Mouse (Mus musculus): ENCODE measurements around the gene Slco1a6.
"Not testable (repeated sequence)": the region's sequence is repeated elsewhere in the genome, so short reads cannot be mapped to it uniquely, and the experiment has no call there.

Slco1a6 gene

DNA sequence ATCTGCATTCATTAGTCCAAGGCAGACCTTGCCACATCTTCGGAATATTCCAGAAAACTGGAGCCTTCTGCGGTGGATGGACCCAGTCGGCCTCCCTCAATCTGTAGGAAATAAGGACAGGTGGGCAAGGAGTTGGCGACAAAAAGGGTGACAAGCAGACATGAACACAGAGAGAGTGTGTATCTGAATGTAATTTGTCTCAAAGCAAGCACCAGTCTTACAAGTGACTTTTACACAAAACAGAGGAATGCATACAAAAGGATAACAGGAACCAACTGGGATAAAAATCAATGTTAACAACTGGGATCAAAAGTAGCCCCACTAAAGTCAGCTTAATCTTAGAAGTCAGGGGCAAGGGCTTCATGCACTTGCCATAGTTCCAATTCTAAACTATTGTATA lies at the start of gene Slco1a6:
Gene Slco1a6, minus strand, starts transcription at position 101 of the 400 bp plus-strand sequence.
- no peak for ATAC-seq (ENCODE audit: insufficient number of reproducible peaks, low FRiP score, low TSS enrichment)

DNA sequence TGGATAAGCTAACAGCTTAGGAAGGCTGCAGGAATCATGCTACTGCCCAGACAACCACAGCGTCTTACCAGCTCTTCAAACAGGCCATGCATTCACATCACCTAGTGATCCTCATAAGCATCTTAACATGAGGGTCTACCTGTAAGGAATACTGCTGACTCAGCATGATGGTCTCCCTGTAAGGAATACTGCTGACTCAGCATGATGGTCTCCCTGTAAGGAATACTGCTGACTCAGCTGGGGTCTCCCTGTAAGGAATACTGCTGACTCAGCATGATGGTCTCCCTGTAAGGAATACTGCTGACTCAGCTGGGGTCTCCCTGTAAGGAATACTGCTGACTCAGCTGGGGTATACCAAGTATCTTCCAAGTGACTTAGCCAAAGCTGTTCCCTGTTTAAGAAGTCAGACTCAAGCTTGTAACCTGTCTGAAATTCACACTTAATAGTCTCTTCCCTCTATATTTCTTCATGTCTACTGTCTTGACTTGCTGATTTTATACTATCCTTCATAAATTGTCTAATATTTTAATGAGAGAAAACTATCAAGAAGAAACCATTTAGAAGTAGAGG lies 42.5 kb upstream of the Slco1a6 start:
- not testable (repeated sequence) for ATAC-seq (ENCODE audit: insufficient number of reproducible peaks, low FRiP score, low TSS enrichment)

GRCm38 (mm10) chr6:142245065-142245464 lies 36.7 kb upstream of the Slco1a6 start:
- no peak for ATAC-seq (ENCODE audit: insufficient number of reproducible peaks, low FRiP score, low TSS enrichment)

DNA sequence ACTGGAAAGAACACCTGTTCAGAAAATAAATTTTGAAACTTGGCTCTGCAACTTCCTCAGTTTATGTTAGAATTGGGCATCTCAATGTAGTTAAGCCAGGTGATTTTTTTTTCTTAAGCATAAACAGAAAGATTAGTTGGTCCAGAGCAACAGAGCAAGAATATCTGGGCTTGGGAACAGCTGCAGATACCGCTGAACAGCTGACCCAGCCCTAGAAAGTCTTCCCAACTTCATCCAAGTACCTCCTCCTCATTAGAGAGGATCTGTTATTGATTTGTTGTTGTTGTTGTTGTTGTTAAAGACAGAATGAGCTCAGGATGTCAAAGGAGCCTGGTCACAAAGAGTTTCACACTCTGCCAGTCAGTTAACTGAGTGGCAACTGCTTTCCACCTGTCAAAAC lies 31.1 kb upstream of the Slco1a6 start:
- ATAC-seq (ENCODE audit: insufficient number of reproducible peaks, low FRiP score, low TSS enrichment) = no peak

- no peak for ATAC-seq (ENCODE audit: insufficient number of reproducible peaks, low FRiP score, low TSS enrichment)
These were observed 11.8 kb upstream of the Slco1a6 start for GRCm38 (mm10) chr6:142220138-142220537.

DNA sequence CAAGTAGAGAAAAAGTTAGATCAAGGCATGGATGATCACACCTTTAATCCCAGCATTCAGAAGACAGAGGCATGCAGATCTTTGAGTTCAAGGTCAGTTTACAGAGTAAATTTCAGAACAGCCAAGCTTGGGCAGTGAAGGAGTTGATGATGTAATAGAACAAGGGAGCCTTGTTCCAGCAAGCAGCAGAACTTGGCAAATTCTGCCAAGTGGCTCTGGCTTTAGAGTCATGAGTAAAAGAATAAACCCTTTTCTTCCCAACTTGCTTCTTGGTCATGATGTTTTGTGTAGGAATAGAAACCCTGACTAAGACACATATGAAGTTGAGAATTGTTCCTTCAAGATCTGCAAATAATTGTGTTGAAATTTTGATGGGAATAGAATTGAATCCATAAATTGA lies 3.5 kb upstream of the Slco1a6 start:
- no peak for ATAC-seq (ENCODE audit: insufficient number of reproducible peaks, low FRiP score, low TSS enrichment)

GRCm38 (mm10) chr6:142209749-142210148 lies 1.4 kb upstream of the Slco1a6 start:
- no peak for ATAC-seq (ENCODE audit: insufficient number of reproducible peaks, low FRiP score, low TSS enrichment)

- no peak for ATAC-seq (ENCODE audit: insufficient number of reproducible peaks, low FRiP score, low TSS enrichment)
These were observed 7.8 kb downstream of the Slco1a6 start for GRCm38 (mm10) chr6:142200524-142200923.

GRCm38 (mm10) chr6:142194245-142194644 lies 14.1 kb downstream of the Slco1a6 start:
- no peak for ATAC-seq (ENCODE audit: insufficient number of reproducible peaks, low FRiP score, low TSS enrichment)

- ATAC-seq (ENCODE audit: insufficient number of reproducible peaks, low FRiP score, low TSS enrichment) = no peak
These were observed 16.4 kb downstream of the Slco1a6 start for GRCm38 (mm10) chr6:142191962-142192361.

DNA sequence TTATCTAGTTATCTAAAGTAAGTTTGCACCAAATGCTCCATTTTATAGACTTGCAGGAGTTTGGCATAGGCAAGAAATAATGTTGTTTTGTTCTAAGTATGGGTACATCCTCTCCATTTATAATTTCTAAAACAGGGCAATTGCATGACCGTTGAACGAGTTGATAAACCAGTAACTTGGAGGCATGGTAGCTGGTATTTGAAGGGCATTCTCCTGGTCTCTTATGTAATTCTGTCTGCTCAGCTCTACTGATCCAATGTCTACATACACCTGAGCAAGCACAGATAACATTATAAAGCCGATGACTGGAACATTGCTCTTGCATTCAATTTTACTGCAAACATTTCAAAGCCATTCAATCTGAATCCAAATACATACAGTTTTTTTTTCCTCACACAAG lies 20.9 kb downstream of the Slco1a6 start:
- no peak for ATAC-seq (ENCODE audit: insufficient number of reproducible peaks, low FRiP score, low TSS enrichment)

GRCm38 (mm10) chr6:142185868-142186415 lies 22.4 kb downstream of the Slco1a6 start:
- no peak for ATAC-seq (ENCODE audit: insufficient number of reproducible peaks, low FRiP score, low TSS enrichment)

- ATAC-seq (ENCODE audit: insufficient number of reproducible peaks, low FRiP score, low TSS enrichment) = no peak
These were observed 44.9 kb downstream of the Slco1a6 start for GRCm38 (mm10) chr6:142163406-142163805.

DNA sequence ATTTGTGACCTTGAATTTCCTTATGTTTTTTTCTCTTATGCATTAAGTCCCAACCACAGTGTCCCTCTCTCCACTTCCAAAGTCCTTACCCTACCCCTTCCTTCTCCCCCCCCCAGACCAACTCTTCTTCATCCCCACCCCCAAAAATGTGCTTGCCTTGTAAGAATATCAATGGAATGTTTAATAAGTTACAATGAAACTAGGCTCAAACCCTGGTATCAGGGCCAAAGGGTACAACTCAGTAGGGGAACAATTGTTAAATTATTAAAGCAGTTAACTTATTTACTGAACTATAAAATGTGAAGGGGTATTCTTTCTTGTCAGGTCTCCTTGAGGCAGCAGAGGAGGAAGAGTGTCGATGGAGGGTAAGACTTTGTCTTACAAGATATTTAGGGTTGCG lies 47.1 kb downstream of the Slco1a6 start:
- no peak for ATAC-seq (ENCODE audit: insufficient number of reproducible peaks, low FRiP score, low TSS enrichment)

DNA sequence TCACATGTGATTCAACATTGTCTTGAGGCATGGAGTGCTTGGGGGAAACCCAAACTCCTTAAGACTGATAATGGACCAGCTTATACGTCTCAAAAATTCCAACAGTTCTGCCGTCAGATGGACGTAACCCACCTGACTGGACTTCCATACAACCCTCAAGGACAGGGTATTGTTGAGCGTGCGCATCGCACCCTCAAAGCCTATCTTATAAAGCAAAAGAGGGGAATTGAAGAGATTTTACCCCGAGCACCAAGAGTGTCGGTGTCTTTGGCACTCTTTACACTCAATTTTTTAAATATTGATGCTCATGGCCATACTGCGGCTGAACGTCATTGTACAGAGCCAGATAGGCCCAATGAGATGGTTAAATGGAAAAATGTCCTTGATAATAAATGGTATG lies 54.2 kb downstream of the Slco1a6 start:
- ATAC-seq (ENCODE audit: insufficient number of reproducible peaks, low FRiP score, low TSS enrichment) = not testable (repeated sequence)

GRCm38 (mm10) chr6:142148371-142148770 lies 60.0 kb downstream of the Slco1a6 start:
- no peak for ATAC-seq (ENCODE audit: insufficient number of reproducible peaks, low FRiP score, low TSS enrichment)

DNA sequence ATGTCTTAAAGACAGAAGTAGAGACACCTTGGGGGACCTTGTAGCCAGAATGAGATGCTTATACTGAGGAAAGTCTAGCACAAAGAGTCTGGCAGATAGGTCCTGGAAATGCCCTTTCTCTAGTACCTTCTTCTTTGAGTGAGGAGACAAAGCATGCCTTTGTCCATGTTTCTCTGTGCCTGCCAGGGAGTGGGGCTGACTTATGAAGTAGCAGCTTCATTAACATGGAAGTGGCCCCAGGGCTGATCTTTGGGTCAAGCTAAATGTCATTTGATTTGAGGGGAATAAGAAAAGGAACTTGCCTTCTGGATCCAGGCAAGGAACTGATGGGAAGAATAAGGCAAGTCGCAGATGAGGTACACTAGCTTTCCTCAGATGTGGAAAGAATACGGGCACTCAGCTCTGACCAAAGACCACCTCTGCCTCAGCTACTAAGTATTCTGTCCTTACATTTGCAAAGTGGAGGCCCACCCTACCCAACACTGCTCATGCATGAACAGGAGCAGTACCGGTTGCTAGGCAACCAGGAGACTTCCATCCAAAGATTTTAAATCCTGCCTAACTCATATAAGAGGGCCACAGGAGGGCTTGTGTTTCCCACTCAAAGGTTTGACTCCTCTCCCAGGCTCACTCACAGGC lies 96.5 kb downstream of the Slco1a6 start:
- ATAC-seq (ENCODE audit: insufficient number of reproducible peaks, low FRiP score, low TSS enrichment) = no peak

GRCm38 (mm10) chr6:142091126-142091525 lies 117.2 kb downstream of the Slco1a6 start:
- ATAC-seq (ENCODE audit: insufficient number of reproducible peaks, low FRiP score, low TSS enrichment) = no peak

GRCm38 (mm10) chr6:142058281-142058680 lies 150.0 kb downstream of the Slco1a6 start:
- ATAC-seq (ENCODE audit: insufficient number of reproducible peaks, low FRiP score, low TSS enrichment) = not testable (repeated sequence)

- ATAC-seq (ENCODE audit: insufficient number of reproducible peaks, low FRiP score, low TSS enrichment) = no peak
These were observed 160.6 kb downstream of the Slco1a6 start for GRCm38 (mm10) chr6:142047689-142048088.

DNA sequence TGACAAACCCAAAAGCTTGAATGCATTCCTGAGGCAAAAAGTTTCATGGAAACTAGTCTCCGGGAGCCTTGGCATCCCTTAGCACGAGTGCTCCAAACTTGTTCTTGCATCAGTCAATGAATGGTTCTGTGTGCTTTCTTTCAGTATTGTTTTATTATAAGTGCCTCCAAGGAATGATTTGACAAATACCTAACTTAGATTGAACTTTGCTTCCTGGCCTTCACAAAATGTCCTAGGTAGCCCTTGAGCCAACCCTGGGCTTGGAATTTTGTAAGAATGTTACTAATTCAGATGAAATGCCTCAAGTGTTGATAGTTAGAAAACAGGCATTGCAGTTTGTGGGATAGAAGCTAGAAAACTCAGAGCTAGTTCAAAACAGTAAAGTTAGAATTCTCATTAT lies 162.6 kb downstream of the Slco1a6 start:
- no peak for ATAC-seq (ENCODE audit: insufficient number of reproducible peaks, low FRiP score, low TSS enrichment)

- ATAC-seq (ENCODE audit: insufficient number of reproducible peaks, low FRiP score, low TSS enrichment) = no peak
These were observed 166.4 kb downstream of the Slco1a6 start for GRCm38 (mm10) chr6:142041896-142042295.

Data from cerebellum, adult (tissue).